Comparison of ENCODE assay signal across 9 mouse cellular contexts in genomic region chr9:40765581-40765940, GRCm38 (mm10). TPM values are rescaled to one million over a fixed set of nuclear protein-coding genes. Genes with fewer than 3 reads are reported as not detected.
DNase-seq lines count a peak whose midpoint lies in the region; ATAC-seq and TF ChIP-seq lines count a peak whose summit lies in the region.
"Had no signal": no experiment of that assay in that cellular context is flagged by ENCODE, and none has a peak within 500 bp of the region (broad histone marks: within the 10 kb centered on the region; RNA-seq: fewer than 3 reads in every experiment).

No protein-coding gene starts in this region.

- H3K4me2 ChIP-seq in intestine, embryonic 14.5 days (ENCODE audit: low read length) = peak overlapping the region; percentile 5; the same call in 1 of the 2 replicates

- H3K9me3 ChIP-seq in ES-E14 (ENCODE audit: control insufficient read depth, insufficient read depth, low read depth, low read length) = no peaks in the 10 kb centered on the region
- no peaks in the 10 kb centered on the region for H3K9me3 ChIP-seq in intestine, embryonic 14.5 days (ENCODE audit: control insufficient read depth, low read length)

- 0 out of 2 replicates have a peak, but pooled peaks have one; percentile 53 for ATAC-seq in intestine, embryonic 14.5 days (replicated peaks; ENCODE audit: low FRiP score, low TSS enrichment, low read depth)
- peak; percentile 88 for ATAC-seq in megakaryocyte, adult 5-6 weeks (ENCODE audit: poor library complexity, severe bottlenecking)
- ATAC-seq: midbrain, embryonic 16.5 days had no signal

- H3K4me3 ChIP-seq in ES-E14 (ENCODE audit: insufficient read depth in 1 of 2, low read depth in 1 of 2, low read length in 2 of 2, poor library complexity in 1 of 2, severe bottlenecking in 1 of 2) = no peak overlapping the region
- no peak overlapping the region; the same call in 1 of the 2 replicates for H3K4me3 ChIP-seq in intestine, embryonic 14.5 days (ENCODE audit: low read depth, low read length)

- H3K9ac ChIP-seq in ES-E14 (ENCODE audit: insufficient read depth, low read depth, low read length, poor library complexity, severe bottlenecking) = no peak overlapping the region; the same call in 1 of the 2 replicates
- H3K9ac ChIP-seq in intestine, embryonic 14.5 days (ENCODE audit: low read length) = no peak overlapping the region

- intact Hi-C loops in heart, postnatal 25 days (cut with DNase I) = no loop called here
- intact Hi-C loops in gastrocnemius, postnatal 36 days (cut with DNase I) = no loop called here

- H3K36me3 ChIP-seq in ES-E14 (ENCODE audit: control insufficient read depth, insufficient read depth, low read length, poor library complexity, severe bottlenecking) = peaks cover 2% of the 10 kb centered on the region; the same call in 1 of the 2 replicates
- H3K36me3 ChIP-seq in intestine, embryonic 14.5 days (ENCODE audit: control insufficient read depth, insufficient read depth, low read length) = peaks cover 33% of the 10 kb centered on the region

- in situ Hi-C loops in ES-E14 (cut with MboI; ENCODE audit: low sequenced_read_pairs in 2 of 2, unreplicated experiment in 2 of 2) = no loop called here

- H3K27me3 ChIP-seq in intestine, embryonic 14.5 days (replicated peaks; ENCODE audit: control insufficient read depth, insufficient read depth, low read length) = no peaks in the 10 kb centered on the region

- H3K4me1 ChIP-seq in ES-E14 (ENCODE audit: control insufficient read depth in 2 of 2, insufficient read depth in 2 of 2, low read length in 2 of 2, poor library complexity in 1 of 2) = peaks cover 0 to 3% of the 10 kb centered on the region in 2 experiments; a peak in 1 of 4 replicates
- H3K4me1 ChIP-seq in intestine, embryonic 14.5 days (replicated peaks; ENCODE audit: control insufficient read depth, insufficient read depth, low read length) = no peaks in the 10 kb centered on the region

- peak; percentile 60 for DNase-seq in heart, adult 8-10 months (ENCODE audit: low spot score)
- no peak for DNase-seq in heart, postnatal 25 days (ENCODE audit: low spot score)
- DNase-seq in ES-E14 (ENCODE audit: low read depth, low spot score) = no peak
- peak; percentile 62 for DNase-seq in intestine, embryonic 14.5 days (ENCODE audit: low spot score)
- DNase-seq in layer of hippocampus, adult 18-20 months (ENCODE audit: low spot score in 2 of 2) = no peak
- no peak for DNase-seq in gastrocnemius, postnatal 36 days
- no peak for DNase-seq in layer of hippocampus, postnatal 10 days (ENCODE audit: low spot score in 2 of 2)

- H3K27ac ChIP-seq in ES-E14 (ENCODE audit: insufficient read depth, low read depth, low read length, poor library complexity, severe bottlenecking) = peak overlapping the region; percentile 65; the same call in 1 of the 2 replicates
- no peak overlapping the region for H3K27ac ChIP-seq in intestine, embryonic 14.5 days (ENCODE audit: low read depth)

- 52% methylated on average over 12 of the region's 12 CpGs for WGBS in intestine, embryonic 14.5 days

TF ChIP-seq in ES-E14, 5 proteins besides CTCF, POLR2A, EP300 and RAD21:
- TF ChIP-seq HCFC1 (IDR thresholded peaks at IDR 0.05; ENCODE audit: borderline replicate concordance, insufficient read depth, low read length) (no peak), ZC3H11A (IDR thresholded peaks at IDR 0.05; ENCODE audit: borderline replicate concordance, low read depth, low read length) (no peak), CHD2 (IDR thresholded peaks at IDR 0.05; ENCODE audit: low read depth, low read length) (no peak), ZNF384 (IDR thresholded peaks at IDR 0.05; ENCODE audit: low read depth, low read length) (no peak), MAFK (IDR thresholded peaks at IDR 0.05; ENCODE audit: insufficient read depth, low read depth, low read length) (no peak)

RNA-seq across cellular contexts. Expression of gene Hspa8, which starts 35.2 kb away (rescaled TPM):
- total RNA-seq in heart, adult 8-10 months (2022) = 1,000 to 10,000 TPM; 1,176 to 1,889 (median 1,438) TPM
- 1,000 to 10,000 TPM; 1,172 to 1,478 TPM for total RNA-seq in heart, postnatal 25 days (2021)
- 3,361 and 3,988 TPM in 2 replicates for total RNA-seq in ES-E14 (2012; rRNA removed)
- 2,647 and 2,698 TPM in 2 replicates for polyA plus RNA-seq in intestine, embryonic 14.5 days (2014; fragmentation: Nextera tagmentation; extraction: Ambion mirVana)
- 2,454 and 2,467 TPM in 2 replicates for total RNA-seq in megakaryocyte, adult 5-6 weeks (2015)
- total RNA-seq in megakaryocyte, adult 5-6 weeks (2017) = 3,359 and 3,514 TPM in 2 replicates
- total RNA-seq in layer of hippocampus, adult 18-20 months (2021) = 1,000 to 10,000 TPM; 2,409 to 2,534 TPM
- total RNA-seq in gastrocnemius, postnatal 36 days (2021) = 1,000 to 10,000 TPM; 1,032 to 1,188 TPM
- 1,000 to 10,000 TPM; 1,788 to 2,276 TPM for total RNA-seq in layer of hippocampus, postnatal 10 days (2021)

Comparison
In these comparisons a context has a peak if more than half of its experiments do, and no peak if none do; other contexts are left out.
1. DNase-seq: peak in heart, adult 8-10 months (single experiment) and intestine, embryonic 14.5 days (single experiment); none in heart, postnatal 25 days (single experiment), ES-E14 (single experiment), layer of hippocampus, adult 18-20 months (0 of 2), gastrocnemius, postnatal 36 days (0 of 2) and layer of hippocampus, postnatal 10 days (0 of 2).